Mouse (Mus musculus) forebrain, embryonic 10.5 days (tissue): ENCODE measurements around the gene Ubl3. TPM values are rescaled to one million over a fixed set of nuclear protein-coding genes. Genes with fewer than 3 reads are reported as not detected.

Experiments used
- DNase-seq: peaks from one replicate; pipeline ENCODE4 v3.0.0-alpha.2; 2017; ENCODE audit warnings: low spot score; ENCODE audit errors: extremely low spot score
- H3K27ac ChIP-seq: fragments of 300-500 bp; sonication (generic); 2 replicates; pipeline ENCODE4 v1.5.1; 2016; ENCODE audit warnings: mild to moderate bottlenecking
- H3K27me3 ChIP-seq: fragments of 300-500 bp; sonication (generic); 2 replicates; pipeline ENCODE4 v1.6.1; 2016; ENCODE audit warnings: mild to moderate bottlenecking; ENCODE audit not compliant: poor library complexity, severe bottlenecking
- H3K36me3 ChIP-seq: fragments of 300-500 bp; sonication (generic); replicated peaks from 2 replicates; pipeline ENCODE4 v1.6.1; 2016; ENCODE audit warnings: mild to moderate bottlenecking, moderate library complexity
- H3K4me1 ChIP-seq: fragments of 300-500 bp; sonication (generic); 2 replicates; pipeline ENCODE4 v1.6.1; 2016
- H3K4me3 ChIP-seq: fragments of 300-500 bp; sonication (generic); 2 replicates; pipeline ENCODE4 v1.5.1; 2016; ENCODE audit warnings: mild to moderate bottlenecking, moderate library complexity
- H3K9me3 ChIP-seq: fragments of 300-500 bp; sonication (generic); 2 replicates; pipeline ENCODE4 v1.6.1; 2016; ENCODE audit warnings: mild to moderate bottlenecking, moderate library complexity
- WGBS: fragments of 180-500 bp; shearing (Covaris S2); methylation state at CpG from one replicate; pipeline ENCODE4 v1.1.7; 2016; 5-methylcytosine and 5-hydroxymethylcytosine counted together
- polyA plus RNA-seq: library from polyadenylated mRNA; unstranded; fragments of >200 nt; fragmentation: Nextera tagmentation; extraction: Ambion mirVana; gene quantifications from 2 replicates; pipeline ENCODE4 v1.2.1, GENCODE M21; 2016

Ubl3 gene
- polyA plus RNA-seq, 1 experiment from 2014 or later, result 44.3 TPM

DNA sequence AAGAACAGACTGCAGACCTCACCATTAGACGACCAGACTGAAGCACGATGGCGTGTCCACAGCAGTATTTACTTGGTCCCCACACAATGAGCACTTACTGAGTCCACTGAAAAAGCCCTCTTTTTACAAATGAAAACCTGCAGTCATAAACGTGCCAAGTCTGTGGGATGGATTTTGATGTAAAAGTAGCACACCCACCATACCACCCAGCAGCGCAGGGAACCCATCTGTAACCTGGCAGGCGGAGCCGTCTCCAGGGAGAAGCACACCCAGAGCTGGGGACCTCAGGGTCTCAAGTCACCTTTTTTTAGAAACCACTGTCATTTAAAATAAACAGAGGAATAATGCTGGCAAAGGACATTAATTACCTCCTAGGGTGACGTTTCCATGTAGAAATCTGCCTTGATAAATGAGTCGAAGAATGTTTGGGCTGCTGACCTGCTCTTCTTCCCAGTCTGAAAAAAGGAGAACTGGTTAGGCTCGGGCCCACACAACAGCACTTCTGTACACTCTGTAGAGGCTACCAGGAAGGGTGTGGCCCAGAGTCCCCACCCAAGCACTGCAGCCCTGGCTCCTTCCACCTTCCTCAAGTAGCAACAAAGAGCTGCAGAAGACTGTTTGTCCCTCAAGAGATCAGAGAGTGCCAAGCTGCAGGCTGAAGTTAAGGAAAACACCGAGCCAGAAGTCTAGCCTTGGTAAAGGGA is 43.5 kb downstream of the Ubl3 start:
- Histone ChIP-seq H3K27me3 (no peaks in the 10 kb centered on the region), H3K4me3 (no peak overlapping the region), H3K4me1 (0 out of 2 replicates have a peak, but pooled peaks cover 3% of the 10 kb centered on the region), H3K27ac (no peak overlapping the region), H3K36me3 (peaks cover 58% of the 10 kb centered on the region), H3K9me3 (no peaks in the 10 kb centered on the region)
- no peak for DNase-seq
- WGBS, result 93% methylated on average over 11 of the region's 11 CpGs

DNA sequence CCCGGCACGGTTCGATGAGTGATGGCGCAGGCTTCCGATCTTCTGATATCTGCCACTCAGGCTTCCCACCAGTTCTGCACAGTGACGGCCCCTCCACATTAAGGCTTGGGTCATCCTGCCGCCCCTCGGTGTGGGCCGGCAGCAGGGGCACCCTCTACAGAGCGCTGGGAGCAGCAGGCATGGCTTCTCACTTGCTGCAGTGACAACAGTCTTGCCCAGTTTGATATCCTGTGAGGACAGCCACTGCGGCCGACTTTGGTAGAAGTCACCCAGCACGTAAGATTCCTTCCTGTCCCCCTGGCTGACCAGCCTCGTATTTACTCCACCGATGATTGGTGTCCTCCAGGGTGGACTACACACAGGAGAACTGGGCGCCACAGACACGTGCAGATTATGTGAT is 47.2 kb downstream of the Ubl3 start:
- Histone ChIP-seq H3K36me3 (peaks cover 46% of the 10 kb centered on the region), H3K4me3 (no peak overlapping the region), H3K4me1 (no peaks in the 10 kb centered on the region), H3K9me3 (no peaks in the 10 kb centered on the region), H3K27me3 (no peaks in the 10 kb centered on the region), H3K27ac (no peak overlapping the region)
- 95% methylated on average over 17 of the region's 17 CpGs for WGBS
- no peak for DNase-seq

DNA sequence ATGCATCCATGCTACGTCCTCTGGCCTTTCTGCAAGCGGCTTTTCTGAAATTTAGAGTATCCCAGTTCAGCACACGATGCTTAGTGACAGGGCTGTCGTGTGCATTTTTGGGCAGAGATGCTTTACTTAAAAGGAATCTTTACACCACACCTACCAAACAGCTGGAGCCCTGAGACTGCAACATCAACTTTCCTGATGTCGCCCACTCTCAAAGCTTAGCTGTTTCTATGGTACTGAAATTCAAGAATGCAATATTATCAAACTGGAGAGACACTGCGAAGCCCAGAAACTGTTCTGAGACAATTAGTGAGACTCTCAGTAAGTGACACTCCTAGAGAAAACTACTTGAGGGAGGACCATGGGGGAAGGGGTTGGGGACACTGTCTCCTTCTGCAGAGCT is 50.4 kb downstream of the Ubl3 start:
- WGBS, result 95% methylated on average over 6 of the region's 6 CpGs
- no peak overlapping the region for H3K27ac ChIP-seq
- H3K27me3 ChIP-seq, result no peaks in the 10 kb centered on the region
- H3K4me3 ChIP-seq, result no peak overlapping the region
- peaks cover 6% of the 10 kb centered on the region; the same call in 1 of the 2 replicates for H3K9me3 ChIP-seq
- no peaks in the 10 kb centered on the region for H3K4me1 ChIP-seq
- peaks cover 23% of the 10 kb centered on the region for H3K36me3 ChIP-seq
- DNase-seq, result no peak

DNA sequence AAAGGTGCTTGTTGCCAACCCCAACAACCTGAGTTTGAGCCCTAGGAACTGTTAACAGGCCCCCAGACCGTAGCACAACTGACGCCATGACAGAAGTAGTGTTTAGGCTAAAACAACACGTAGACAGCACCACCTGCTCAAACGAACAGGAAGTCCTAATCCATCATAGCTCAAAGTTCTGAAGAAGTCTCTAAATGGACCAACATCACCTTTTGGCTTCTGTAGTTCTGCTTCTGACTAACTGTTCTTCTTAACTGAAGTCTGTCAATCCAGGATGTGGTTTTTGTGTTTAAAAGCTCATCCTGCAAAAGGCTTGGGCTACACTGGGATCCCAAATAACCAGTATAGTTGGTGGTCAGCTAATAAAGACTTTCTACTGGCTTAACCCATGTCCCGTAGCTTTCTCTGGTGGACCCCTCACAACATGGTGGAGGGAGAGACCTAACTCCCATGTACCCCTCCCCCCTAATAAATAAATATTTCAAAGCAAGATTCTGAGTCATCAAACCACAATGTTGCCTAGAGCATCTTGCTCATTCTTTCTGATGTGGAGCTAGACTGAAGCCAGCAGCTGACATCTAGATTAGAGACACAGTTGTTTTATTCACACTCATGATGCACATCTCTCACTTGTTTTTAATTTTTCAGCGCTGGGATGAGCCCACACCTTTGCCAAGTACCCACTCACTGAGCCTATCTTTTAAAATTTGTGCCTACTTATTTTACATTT is 51.2 kb downstream of the Ubl3 start:
- Histone ChIP-seq H3K9me3 (peaks cover 6% of the 10 kb centered on the region; the same call in 1 of the 2 replicates), H3K27me3 (no peaks in the 10 kb centered on the region), H3K36me3 (peaks cover 15% of the 10 kb centered on the region), H3K27ac (no peak overlapping the region), H3K4me1 (no peaks in the 10 kb centered on the region), H3K4me3 (no peak overlapping the region)
- WGBS, result 88% methylated on average over 6 of the region's 6 CpGs
- no peak for DNase-seq

DNA sequence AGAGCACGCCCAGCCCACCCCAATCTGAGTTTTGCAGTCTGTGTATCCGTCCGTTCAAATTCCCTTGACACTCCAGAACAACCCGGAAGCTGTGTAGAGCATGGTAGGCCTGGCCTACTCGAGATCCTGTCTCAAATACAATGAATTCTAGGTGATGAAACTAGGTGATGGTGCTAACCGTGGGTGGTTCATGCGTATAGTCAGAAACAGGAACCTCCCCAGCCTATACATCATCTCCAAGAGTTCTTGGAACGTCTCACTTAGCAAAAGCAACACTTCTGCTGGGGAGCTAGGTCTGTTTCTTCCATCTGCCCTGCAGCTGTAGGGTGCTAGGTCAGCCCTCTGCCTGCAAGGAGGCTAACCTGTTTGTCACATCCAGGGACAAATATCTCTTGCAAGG is 52.1 kb downstream of the Ubl3 start:
- no peaks in the 10 kb centered on the region for H3K4me1 ChIP-seq
- H3K4me3 ChIP-seq, result no peak overlapping the region
- no peak for DNase-seq
- H3K27me3 ChIP-seq, result no peaks in the 10 kb centered on the region
- peaks cover 6% of the 10 kb centered on the region for H3K36me3 ChIP-seq
- H3K27ac ChIP-seq, result no peak overlapping the region
- 90% methylated on average over 8 of the region's 8 CpGs for WGBS
- H3K9me3 ChIP-seq, result peaks cover 6% of the 10 kb centered on the region; the same call in 1 of the 2 replicates

DNA sequence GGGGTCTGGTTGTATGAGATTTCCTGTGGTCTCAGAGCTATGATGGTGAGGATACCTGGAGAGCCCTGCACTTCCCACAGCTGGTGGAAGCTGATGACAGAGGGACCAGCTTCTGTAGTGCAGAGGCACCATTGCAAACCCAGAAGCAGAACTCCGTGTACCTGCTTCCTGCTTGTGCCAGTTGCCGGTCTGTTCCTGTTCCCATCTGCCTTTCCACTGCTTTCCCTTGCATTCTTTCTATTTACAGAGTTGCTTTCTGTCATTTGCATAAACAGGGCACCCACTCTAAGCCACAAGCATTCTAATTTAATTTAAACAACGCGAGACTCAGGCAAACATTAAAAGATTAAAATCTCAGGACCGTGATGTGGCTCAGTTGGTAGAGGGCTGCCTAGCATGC is 53.0 kb downstream of the Ubl3 start:
- H3K4me3 ChIP-seq, result no peak overlapping the region
- DNase-seq, result no peak
- no peak overlapping the region for H3K27ac ChIP-seq
- no peaks in the 10 kb centered on the region for H3K27me3 ChIP-seq
- H3K9me3 ChIP-seq, result peaks cover 6% of the 10 kb centered on the region; the same call in 1 of the 2 replicates
- no peaks in the 10 kb centered on the region for H3K36me3 ChIP-seq
- H3K4me1 ChIP-seq, result no peaks in the 10 kb centered on the region
- 76% methylated on average over 5 of the region's 5 CpGs for WGBS

DNA sequence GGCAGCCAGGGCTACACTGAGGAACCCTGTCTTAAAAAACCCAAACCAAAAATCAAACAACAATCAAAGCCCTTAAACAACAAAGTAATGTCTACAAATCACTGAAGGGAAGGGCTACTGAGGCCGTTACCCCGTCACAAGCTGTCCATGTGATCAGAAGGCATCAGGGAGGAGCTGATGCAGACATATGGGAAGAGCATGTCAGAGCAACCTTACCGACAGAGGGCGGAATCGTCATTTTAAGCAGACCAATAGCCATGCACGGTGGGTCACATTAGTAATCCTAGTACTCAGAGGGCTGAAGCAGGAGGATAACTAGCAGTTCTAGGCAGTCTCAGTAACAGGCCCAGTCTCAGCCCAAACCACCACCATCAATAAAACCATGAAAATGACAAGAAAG is 56.6 kb downstream of the Ubl3 start:
- no peak for DNase-seq
- WGBS, result 92% methylated on average over 6 of the region's 6 CpGs
- Histone ChIP-seq H3K4me1 (no peaks in the 10 kb centered on the region), H3K36me3 (no peaks in the 10 kb centered on the region), H3K4me3 (no peak overlapping the region), H3K27ac (no peak overlapping the region), H3K9me3 (peaks cover 6% of the 10 kb centered on the region; the same call in 1 of the 2 replicates), H3K27me3 (no peaks in the 10 kb centered on the region)

DNA sequence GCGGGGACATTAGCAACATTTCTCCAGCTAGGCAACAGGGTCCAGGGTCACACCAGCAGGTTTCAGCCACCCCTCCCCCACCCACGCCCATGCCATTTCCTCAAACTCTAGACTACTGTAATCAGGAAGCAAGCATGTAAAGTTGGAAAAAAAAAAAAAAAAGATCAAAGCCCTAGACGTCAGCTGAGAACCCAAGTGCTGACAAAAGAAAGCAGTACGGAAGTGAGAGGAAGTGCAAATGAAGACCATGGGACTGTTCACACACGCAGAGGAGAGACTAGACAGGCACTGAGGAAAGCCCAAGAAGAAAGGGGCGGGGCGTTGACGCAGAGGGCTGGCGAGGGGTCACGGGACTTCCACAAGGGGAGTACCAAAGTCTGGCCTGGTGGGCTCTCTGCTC is 57.4 kb downstream of the Ubl3 start:
- 74% methylated on average over 10 of the region's 10 CpGs for WGBS
- no peak for DNase-seq
- H3K27me3 ChIP-seq, result no peaks in the 10 kb centered on the region
- H3K27ac ChIP-seq, result no peak overlapping the region
- H3K36me3 ChIP-seq, result no peaks in the 10 kb centered on the region
- no peaks in the 10 kb centered on the region for H3K4me1 ChIP-seq
- H3K9me3 ChIP-seq, result peaks cover 6% of the 10 kb centered on the region; the same call in 1 of the 2 replicates
- no peak overlapping the region for H3K4me3 ChIP-seq

DNA sequence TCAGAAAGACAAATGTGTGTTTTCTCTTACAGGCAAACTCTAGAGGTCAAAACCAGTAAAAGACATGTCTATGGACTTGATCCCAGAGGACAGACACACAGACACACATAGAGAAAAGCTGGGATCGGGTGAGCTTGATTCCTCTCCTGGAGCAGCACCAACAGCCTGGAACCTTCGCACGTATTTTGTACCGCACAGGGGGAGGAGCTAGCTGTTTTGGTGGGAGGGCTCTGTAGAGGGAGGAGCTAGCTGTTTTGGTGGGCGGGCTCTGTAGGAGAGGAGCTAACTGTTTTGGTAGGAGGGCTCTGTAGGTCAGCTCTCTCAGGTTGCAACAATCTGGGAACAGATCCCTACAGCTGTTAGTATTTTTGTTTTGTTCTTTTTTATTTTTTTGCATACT is 58.3 kb downstream of the Ubl3 start:
- Histone ChIP-seq H3K36me3 (no peaks in the 10 kb centered on the region), H3K27me3 (no peaks in the 10 kb centered on the region), H3K4me1 (no peaks in the 10 kb centered on the region), H3K4me3 (no peak overlapping the region), H3K9me3 (peaks cover 6% of the 10 kb centered on the region; the same call in 1 of the 2 replicates), H3K27ac (no peak overlapping the region)
- DNase-seq, result no peak
- 91% methylated on average over 5 of the region's 5 CpGs for WGBS

DNA sequence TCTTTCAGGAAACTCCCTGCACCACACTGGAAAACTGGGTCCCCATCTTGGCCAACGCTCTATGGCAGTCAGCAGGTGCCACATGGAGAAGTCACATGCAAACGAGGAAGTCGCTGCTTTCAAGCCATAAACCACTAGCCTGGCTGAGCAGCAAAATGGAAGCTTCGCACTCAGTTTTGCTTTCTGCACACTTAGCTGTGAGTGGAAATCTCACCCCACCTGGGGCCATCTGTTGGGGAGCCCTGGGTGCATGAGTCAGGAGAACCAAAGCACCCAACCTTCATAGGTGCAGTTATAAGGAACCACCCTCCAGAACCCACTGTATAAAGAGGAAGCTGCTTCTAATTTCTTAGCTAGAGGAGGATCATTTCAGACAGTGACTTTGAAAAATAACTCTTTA is 59.6 kb downstream of the Ubl3 start:
- 86% methylated on average over 4 of the region's 4 CpGs for WGBS
- Histone ChIP-seq H3K4me3 (no peak overlapping the region), H3K27ac (no peak overlapping the region), H3K36me3 (no peaks in the 10 kb centered on the region), H3K27me3 (no peaks in the 10 kb centered on the region), H3K9me3 (peaks cover 6% of the 10 kb centered on the region; the same call in 1 of the 2 replicates), H3K4me1 (no peaks in the 10 kb centered on the region)
- DNase-seq, result no peak

DNA sequence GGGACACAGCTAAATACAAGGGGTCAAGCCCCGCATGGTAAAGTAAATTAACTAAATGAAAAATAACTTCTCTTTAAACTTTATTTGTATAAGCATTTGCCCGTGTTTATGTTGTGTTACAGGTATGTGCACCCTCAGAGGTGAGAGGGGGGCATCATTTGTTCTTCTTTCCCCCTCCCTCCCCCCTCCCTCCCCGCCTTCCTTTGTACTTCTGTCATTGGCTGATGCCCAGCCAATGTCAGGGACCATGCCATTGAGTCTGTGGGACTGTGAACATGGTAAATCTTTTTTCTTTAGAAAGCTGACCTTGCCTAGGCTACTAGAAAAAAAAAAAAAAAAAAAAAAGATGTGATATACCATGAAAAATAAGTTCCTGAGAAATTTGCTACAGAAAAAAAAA is 62.2 kb downstream of the Ubl3 start:
- Histone ChIP-seq H3K9me3 (no peaks in the 10 kb centered on the region), H3K27ac (no peak overlapping the region), H3K36me3 (no peaks in the 10 kb centered on the region), H3K4me3 (no peak overlapping the region), H3K27me3 (no peaks in the 10 kb centered on the region), H3K4me1 (no peaks in the 10 kb centered on the region)
- no peak for DNase-seq
- 74% methylated on average over 3 of the region's 3 CpGs for WGBS

DNA sequence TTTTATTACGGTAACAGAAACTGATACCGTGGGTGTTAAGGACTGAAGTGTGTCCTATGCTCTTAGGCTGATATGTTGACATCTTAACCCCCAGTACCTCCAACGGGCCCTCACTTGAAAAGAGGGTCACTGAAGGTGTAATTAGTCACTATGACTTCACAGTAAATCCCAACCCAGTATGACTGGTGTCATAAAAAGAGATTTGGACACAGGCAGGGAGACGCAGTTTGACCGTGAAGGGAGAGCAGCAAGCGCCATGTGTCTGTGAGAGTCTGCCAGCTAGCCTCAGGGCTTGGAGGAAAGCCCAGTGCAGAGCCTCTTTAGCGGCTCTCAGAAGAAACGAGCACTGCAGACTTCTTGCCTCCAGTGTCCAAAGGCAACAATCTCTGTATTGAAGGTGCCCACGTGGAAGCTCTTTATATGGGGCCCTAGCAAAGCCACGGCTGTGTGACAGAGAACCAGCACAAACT is 62.8 kb downstream of the Ubl3 start:
- Histone ChIP-seq H3K27me3 (no peaks in the 10 kb centered on the region), H3K4me1 (no peaks in the 10 kb centered on the region), H3K9me3 (no peaks in the 10 kb centered on the region), H3K27ac (no peak overlapping the region), H3K4me3 (no peak overlapping the region), H3K36me3 (no peaks in the 10 kb centered on the region)
- DNase-seq, result no peak
- WGBS, result 76% methylated on average over 10 of the region's 10 CpGs
